Mouse (Mus musculus) hematopoietic stem cell, adult 5-6 weeks (primary cell): ENCODE data around the gene Rsph1. TPM values are rescaled to one million over a fixed set of nuclear protein-coding genes. Genes with fewer than 3 reads are reported as not detected.
A peak's percentile ranks its signal among the peaks of the same experiment; 100 is the strongest.

Experiments used
- ATAC-seq, 2 experiments: fragments of 125-278 bp in 1 of 2; replicated peaks in 1 of 2; 2 replicates each; pipeline ENCODE4 v1.8.0; 2016 to 2017; ENCODE audit warnings: inconsistent platforms in 2 of 2, mild to moderate bottlenecking in 2 of 2, moderate number of reproducible peaks in 2 of 2, low read depth in 1 of 2, moderate TSS enrichment in 1 of 2; ENCODE audit not compliant: low FRiP score in 2 of 2, poor library complexity in 2 of 2, severe bottlenecking in 2 of 2, insufficient read depth in 1 of 2, low TSS enrichment in 1 of 2
- total RNA-seq: library from RNA; stranded (forward); fragments of 172-1452, 232-1000 nt; gene quantifications from 2 replicates; pipeline ENCODE4 v1.2.3, GENCODE M21; 2017

The Rsph1 gene
- total RNA-seq = 0.69 and 2.9 TPM in 2 replicates

DNA sequence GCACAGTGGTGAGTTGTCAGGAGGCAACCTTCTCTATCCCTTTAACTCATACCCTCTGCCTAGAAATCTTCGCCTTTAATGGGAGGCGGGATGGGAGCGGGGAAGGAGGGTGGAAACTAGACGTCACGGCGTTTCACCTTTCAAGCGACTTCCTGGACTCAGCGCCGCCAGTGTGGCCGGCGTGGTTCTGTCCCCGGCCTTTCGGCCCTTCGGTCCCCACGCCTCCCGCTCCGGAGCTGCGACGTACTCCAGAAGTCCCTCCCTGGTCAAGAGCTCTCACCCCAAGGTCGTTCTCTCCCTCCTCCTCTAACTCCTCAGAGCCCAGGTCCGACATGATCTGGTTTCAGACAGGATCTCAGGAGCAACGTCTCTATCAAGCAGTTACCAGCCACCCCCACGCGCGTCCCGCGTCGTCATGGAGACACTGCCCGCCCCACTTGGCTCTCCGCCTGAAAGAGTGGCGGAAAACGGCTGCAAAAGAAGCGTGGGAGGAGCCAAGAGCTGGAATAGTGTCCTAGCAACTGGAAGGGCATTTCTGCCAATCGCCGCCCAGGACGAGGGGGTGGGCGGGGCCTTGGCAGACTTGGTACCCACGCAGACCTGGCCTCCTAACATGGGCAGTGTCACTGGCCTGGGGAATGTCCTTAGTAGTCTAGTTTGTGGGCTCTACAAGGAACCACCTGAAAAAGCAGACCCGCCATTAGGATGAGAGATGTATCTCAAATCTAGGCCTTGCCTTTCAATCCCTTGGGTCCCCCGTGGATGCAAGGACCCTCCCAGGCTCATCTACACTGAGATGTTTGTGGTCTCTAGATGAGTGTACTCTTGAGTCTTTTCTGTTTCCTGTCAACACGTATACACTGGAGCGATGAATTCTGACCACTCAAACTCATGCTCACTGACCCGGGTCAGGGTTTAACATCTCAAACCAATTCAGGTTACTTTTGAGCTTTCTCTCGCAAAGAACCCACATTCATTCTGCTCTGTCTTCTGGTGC, at the start of gene Rsph1:
Gene Rsph1, minus strand, starts transcription at position 462 of the 997 bp plus-strand sequence.
- ATAC-seq = peak; percentile 71 to 92

DNA sequence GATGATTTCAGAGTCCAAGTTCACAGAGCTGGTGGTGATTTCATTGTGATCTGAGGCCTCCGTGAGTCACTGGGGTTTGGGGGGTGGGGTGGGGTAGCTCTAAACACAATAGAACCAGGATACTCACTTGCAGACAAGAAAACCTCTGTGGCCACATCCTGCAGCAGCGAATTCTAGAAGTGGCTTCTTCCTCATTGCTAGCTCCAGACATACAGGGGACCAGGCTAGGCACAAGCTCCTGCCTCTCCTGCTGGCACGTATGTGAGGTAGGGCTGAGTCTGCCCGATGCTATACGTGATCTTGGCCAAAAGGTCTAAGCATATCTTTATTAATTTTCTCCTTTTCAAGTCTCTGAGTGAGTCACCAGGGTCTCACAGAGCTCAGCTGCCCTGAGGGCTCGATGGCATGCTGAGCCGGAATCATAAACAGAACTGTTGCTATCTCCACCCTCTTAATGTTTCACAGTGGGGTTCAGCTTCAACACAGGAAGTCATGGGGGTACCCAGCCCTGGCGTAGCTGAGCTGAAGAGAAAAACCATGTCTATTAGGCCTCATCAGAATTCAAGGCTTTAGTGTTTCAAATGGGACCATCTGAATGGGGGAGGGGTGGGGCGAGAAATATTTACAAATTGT, 49.2 kb upstream of the Rsph1 start:
- ATAC-seq = peak; percentile 42 to 43; a peak in 3 of 4 replicates

DNA sequence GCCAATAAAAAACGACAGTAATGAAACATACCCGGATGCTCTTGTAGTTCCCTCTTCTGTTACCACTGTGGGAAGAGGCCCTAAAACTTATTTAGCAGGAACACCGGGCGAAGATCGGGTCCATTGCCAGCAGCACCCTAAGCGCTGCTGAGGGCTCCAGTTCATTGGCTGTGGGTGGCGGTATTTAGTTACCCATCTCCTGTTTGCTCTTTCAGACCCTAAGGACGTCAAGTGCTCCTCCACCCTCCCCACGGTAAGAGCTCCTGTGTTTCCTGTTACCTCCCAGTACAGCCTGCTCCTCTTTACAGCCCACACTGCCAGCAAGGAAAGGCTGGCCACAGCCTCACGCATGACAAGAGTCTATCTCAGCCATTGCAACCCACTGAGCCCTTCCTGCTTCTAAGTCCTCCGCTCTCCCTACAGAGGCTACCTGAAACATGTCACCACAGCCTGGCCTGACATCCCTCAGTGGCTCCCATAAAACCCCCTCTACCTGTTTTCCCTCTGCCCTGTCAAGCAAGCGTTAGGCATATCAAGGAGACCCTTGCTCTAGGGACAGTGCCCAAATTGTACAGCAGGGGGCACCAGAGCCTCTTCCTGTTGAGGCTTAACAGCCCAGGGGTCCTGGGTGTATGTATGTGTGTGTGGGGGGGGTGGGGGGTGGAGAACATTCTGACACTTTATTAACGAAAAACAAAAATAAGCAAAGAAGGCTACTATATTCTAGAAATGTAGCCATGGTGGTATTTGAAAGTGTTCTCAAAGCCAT, 48.5 kb upstream of the Rsph1 start:
- no peak for ATAC-seq

- no peak for ATAC-seq
Observed at GRCm38 (mm10) chr17:31324227-31324626, 47.0 kb upstream of the Rsph1 start.

DNA sequence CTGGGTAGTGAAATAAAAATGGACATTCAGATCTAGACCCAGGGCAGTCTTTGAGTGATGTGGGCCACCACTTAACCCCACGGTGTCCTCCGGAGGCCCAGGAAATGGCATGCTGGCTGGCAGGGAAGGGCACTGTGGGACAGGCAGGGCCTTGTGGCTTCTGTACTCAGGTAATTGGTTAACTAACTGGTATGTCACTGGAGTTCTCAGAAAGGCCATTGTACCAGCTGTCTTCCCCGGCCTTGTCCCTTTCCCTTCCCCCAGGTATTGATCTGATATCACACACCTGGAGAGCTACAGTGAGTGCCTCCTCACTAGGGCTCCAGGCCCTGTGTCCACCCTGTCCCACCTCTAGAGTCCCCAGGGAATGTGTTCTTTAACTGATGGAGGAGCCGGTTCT, 46.2 kb upstream of the Rsph1 start:
- ATAC-seq = no peak

DNA sequence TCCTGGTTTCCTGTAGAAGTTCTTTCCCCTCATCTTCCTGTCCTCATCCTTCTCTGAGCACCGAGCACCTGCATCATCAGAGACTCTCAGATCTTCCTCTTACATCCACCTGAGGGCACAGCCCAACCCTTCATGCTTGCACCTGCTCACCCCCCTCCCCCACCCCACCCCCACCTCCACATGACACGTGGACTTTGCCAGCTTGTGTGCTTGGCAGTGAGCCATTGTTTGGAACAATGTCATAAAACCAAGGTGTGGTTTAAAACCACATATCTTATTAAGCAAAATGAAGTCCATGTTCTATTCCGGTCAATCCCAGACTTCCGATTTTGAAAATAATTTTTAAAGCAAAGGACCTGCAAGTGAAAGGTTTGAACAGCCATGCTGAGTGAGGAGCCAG, 45.3 kb upstream of the Rsph1 start:
- ATAC-seq = no peak

GRCm38 (mm10) chr17:31321425-31321824, 44.2 kb upstream of the Rsph1 start:
- no peak for ATAC-seq

DNA sequence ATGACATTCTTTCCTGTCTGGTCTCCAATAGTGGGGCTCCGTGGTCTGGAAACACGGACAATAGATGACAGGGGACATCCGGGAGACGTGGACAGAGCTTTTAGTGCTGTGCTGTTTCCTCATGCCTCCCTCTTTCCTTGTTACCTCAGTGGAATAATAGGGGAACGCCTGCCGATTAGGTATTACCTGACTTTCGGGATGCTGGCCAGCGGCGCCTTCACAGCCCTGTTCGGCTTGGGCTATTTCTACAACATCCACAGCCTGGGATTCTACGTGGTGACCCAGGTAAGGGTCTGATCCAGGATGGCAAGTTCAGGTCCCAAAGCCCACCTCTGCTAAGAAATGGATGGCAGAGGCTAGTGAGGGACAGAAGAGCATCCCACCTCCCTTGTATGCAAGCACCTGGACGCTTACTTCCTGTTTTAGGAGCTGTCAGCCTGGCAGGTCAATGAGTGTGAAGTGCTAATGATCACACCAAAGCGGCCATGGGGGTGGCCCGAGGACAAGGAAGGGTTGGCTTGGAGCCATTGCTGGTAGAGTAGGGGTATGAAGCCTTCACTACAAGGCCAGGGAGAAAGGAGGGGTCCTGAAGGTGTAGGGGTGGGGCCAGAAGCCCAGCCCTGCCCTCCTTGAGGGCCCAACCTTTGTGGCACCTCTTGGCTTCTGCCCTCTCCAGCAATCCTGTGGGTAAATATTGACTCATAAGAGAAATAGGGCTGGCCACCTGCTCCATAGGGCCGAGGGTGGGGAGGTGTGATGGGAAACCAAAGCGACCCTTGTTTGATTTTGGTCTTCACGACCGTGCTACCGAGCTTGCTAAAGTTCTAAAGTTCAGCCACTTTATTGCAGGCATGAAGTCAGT, 42.0 kb upstream of the Rsph1 start:
- no peak for ATAC-seq

- ATAC-seq = no peak
Observed at GRCm38 (mm10) chr17:31317521-31318272, 40.5 kb upstream of the Rsph1 start.

- ATAC-seq = no peak
Observed at GRCm38 (mm10) chr17:31316998-31317397, 39.8 kb upstream of the Rsph1 start.

- no peak for ATAC-seq
Observed at GRCm38 (mm10) chr17:31315993-31316392, 38.8 kb upstream of the Rsph1 start.

DNA sequence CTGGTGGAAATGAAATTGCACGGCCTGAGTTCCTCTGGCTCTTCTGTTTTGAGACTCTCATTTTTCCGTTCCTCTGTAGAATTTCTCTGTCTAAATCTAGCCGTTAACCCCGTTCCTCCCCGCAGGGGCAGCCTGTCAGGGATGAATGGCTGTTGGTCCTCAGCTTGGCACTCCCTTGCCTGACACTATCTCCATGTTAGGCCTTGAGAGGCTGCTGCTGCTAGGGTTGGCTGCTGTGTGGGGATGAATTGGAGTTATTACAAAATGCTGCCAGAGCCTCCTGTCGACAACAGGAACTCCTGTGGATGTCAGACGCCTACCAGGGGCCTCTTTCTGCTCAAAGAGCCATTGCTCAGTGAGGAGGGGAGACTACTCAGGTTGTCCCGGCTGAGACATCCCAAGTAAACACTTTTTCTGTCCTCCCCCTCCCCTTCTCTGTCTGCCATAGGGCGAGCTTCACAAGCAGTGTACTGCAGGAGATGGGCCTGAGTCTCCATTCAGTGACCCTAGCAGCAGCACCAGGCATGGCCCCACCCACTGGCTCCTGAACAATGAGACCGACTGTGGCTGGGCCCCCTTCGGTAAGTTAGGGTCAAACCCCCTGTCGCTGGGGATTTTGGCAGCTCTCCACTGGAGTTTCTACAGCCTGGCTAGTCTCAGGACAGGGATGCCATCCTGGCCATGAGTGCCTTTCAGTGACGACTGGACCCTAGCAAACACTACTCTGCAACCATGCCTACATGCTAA, 38.0 kb upstream of the Rsph1 start:
- ATAC-seq = no peak

- ATAC-seq = no peak
Observed at GRCm38 (mm10) chr17:31312648-31313047, 35.5 kb upstream of the Rsph1 start.

- no peak for ATAC-seq
Observed at GRCm38 (mm10) chr17:31311047-31311446, 33.9 kb upstream of the Rsph1 start.

- ATAC-seq = no peak
Observed at GRCm38 (mm10) chr17:31309281-31309793, 32.2 kb upstream of the Rsph1 start.
